Mouse (Mus musculus): ENCODE results near the gene Il1r2.

GRCm38 (mm10) chr1:40077328-40077727, 3.4 kb downstream of the Il1r2 start:
- no peak for TF ChIP-seq CTCF (IDR thresholded peaks at IDR 0.05; ENCODE audit: insufficient read depth, low read depth, low read length)
- no peak for TF ChIP-seq POLR2A (IDR thresholded peaks at IDR 0.05; ENCODE audit: insufficient read depth, low read depth, low read length)
